Mouse (Mus musculus) small intestine, adult 2 months (tissue): Measurements from ENCODE around the gene Ints14. TPM values are rescaled to one million over a fixed set of nuclear protein-coding genes. Genes with fewer than 3 reads are reported as not detected.

ENCODE experiments used
- H3K27ac ChIP-seq: fragments of 200-500 bp; 2 replicates; pipeline ENCODE4 v1.5.1; 2012; ENCODE audit warnings: low read depth, low read length, control low read depth, inconsistent platforms; ENCODE audit not compliant: insufficient read depth
- H3K27me3 ChIP-seq: fragments of 200-500 bp; 2 replicates; pipeline ENCODE4 v1.6.1; 2012; ENCODE audit warnings: mild to moderate bottlenecking, moderate library complexity, low read length, inconsistent platforms; ENCODE audit not compliant: control insufficient read depth, insufficient read depth
- H3K36me3 ChIP-seq: fragments of 200-500 bp; 2 replicates; pipeline ENCODE4 v1.6.1; 2012; ENCODE audit warnings: mild to moderate bottlenecking, low read length, control low read depth, inconsistent platforms; ENCODE audit not compliant: control insufficient read depth, insufficient read depth
- H3K4me1 ChIP-seq: fragments of 200-500 bp; 2 replicates; pipeline ENCODE4 v1.6.1; 2012; ENCODE audit warnings: low read length, inconsistent platforms, mixed read lengths; ENCODE audit not compliant: control insufficient read depth, insufficient read depth, insufficient read length
- H3K4me3 ChIP-seq: fragments of 200-500 bp; 2 replicates; pipeline ENCODE4 v1.5.1; 2012; ENCODE audit warnings: low read depth, mild to moderate bottlenecking, control low read depth, inconsistent platforms, low read length, moderate library complexity
- CTCF ChIP-seq: fragments of 200-500 bp; IDR thresholded peaks from 2 replicates; pipeline ENCODE4 v1.5.1; 2012; ENCODE audit warnings: low read depth, mild to moderate bottlenecking, control low read depth, inconsistent platforms, low read length, moderate library complexity, mixed read lengths; ENCODE audit not compliant: insufficient replicate concordance, insufficient read length; ENCODE audit errors: extremely low read depth
- POLR2A ChIP-seq: fragments of 200-500 bp; IDR thresholded peaks from 2 replicates; pipeline ENCODE4 v1.6.1; 2012; ENCODE audit warnings: low read depth, mild to moderate bottlenecking, control low read depth, inconsistent platforms, low read length, moderate library complexity
- WGBS: fragments of 180-500 bp; shearing (Covaris S2); methylation state at CpG from one replicate; pipeline ENCODE4 v1.1.7; 2018; 5-methylcytosine and 5-hydroxymethylcytosine counted together
- polyA plus RNA-seq: library from polyadenylated mRNA; depleted of rRNA; stranded (reverse); fragments of >200 nt; gene quantifications from 2 replicates; pipeline ENCODE4 v1.2.3, GENCODE M21; 2012

The Ints14 gene
- polyA plus RNA-seq, 1 experiment, result 7.2 TPM

DNA sequence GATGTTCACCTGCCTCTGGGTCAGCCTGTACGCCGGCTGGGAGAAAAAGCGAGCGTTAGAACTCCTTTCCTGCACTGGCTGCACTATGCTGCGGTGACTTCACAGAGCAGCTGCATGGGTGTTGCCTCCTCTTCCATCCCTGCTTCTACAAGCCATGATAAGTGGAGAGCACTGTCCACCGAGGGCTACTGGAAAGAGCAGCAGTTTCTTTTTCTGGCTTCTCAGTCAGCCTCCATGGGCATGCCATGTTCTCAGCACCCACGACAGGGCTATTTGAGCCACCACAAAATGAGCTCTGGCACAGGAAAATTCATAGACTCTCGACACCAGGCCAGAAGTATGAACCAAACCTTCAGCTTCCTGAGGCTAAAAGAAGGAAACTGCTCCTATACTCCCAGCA, 45.0 kb downstream of the Ints14 start:
- no peak for TF ChIP-seq POLR2A
- TF ChIP-seq CTCF, result no peak
- WGBS, result 95% methylated on average over 8 of the region's 8 CpGs
- Histone ChIP-seq H3K4me3 (no peak overlapping the region), H3K27ac (no peak overlapping the region), H3K4me1 (no peaks in the 10 kb centered on the region), H3K27me3 (no peaks in the 10 kb centered on the region), H3K36me3 (peaks cover 34% of the 10 kb centered on the region)

DNA sequence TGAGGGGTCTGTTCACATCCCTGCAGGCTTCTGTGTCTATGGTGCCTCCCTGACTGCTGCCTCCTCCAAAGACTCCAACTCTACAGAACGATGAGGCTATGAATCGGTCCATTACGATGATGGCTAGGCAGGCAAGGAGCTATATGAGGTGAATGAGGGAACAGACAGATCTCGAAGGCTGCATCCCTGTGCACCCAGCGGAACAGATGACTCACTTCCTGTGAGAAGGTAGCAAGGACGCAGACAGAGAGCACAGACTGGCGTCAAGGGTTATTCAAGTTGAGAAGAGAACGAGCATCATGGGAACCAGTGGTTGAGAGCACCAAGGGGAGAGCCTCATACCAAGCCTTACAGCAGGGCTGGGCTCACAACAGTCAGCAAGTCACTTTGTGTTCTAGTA, 49.9 kb downstream of the Ints14 start:
- no peak overlapping the region for H3K4me3 ChIP-seq
- no peaks in the 10 kb centered on the region for H3K27me3 ChIP-seq
- no peak overlapping the region for H3K27ac ChIP-seq
- peaks cover 16% of the 10 kb centered on the region for H3K36me3 ChIP-seq
- H3K4me1 ChIP-seq, result no peaks in the 10 kb centered on the region
- TF ChIP-seq POLR2A (no peak), CTCF (no peak)
- 69% methylated on average over 8 of the region's 8 CpGs for WGBS

DNA sequence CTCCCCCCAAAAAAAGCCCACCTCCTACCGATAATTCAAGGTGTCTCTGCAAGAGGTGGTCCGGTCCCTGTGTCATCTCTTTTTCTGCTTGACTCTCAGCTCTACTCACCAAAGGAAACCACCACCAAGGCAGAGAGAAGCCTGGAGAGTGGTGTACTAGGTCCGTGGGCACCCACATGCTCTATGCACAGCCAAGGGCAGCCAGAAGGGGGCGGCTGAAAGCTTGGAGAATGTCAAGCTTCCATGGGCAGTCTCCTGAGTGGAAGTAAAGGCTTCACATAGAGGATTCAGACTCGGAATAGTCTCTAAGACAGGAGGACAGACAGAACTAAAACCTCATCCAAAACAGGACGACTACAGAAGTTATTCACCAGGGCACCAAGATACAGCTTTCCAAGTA, 50.6 kb downstream of the Ints14 start:
- 46% methylated on average over 6 of the region's 6 CpGs for WGBS
- TF ChIP-seq POLR2A (no peak), CTCF (peak; percentile 39; the same call in 1 of the 2 replicates)
- Histone ChIP-seq H3K27ac (no peak overlapping the region), H3K4me3 (no peak overlapping the region), H3K27me3 (no peaks in the 10 kb centered on the region), H3K4me1 (0 out of 2 replicates have a peak, but pooled peaks cover 2% of the 10 kb centered on the region), H3K36me3 (peaks cover 11% of the 10 kb centered on the region)

DNA sequence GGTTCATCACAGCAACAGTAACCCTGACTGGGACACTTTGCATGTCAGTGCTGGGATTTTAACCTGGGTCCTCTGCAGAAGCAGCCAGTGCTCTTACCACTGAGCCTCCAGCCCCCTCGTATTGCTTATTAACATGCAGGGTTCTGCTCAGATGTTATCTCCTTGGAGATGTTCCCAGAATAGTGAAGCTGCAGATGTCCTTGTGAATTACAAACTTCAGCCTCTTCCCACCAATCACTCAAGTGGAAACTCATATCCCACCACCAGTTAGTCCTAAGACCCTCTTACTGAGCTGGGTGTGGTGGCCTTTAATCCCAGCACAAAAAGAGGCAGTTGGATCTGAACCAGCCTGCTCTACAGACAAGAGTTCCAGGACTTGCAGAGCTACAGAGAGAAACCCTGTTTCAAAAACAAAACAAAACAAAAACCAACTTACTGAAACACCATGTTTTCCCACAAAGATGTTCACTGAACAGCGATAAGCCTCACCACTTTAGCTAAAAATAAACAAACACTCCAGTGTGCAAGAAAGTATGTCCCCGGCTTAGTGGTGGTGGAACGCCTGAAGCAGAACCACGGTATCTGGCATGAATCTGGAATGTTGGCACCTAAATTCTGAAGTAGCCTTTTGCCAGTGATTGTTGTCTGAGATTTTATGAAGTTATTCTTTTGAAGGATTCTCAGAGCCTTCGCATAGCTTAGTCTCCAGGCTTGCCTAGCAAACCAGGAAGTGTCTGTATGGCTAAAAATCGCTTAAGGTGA, 54.9 kb downstream of the Ints14 start:
- Histone ChIP-seq H3K4me3 (no peak overlapping the region), H3K27me3 (no peaks in the 10 kb centered on the region), H3K4me1 (peaks cover 14% of the 10 kb centered on the region), H3K27ac (no peak overlapping the region), H3K36me3 (no peaks in the 10 kb centered on the region)
- 39% methylated on average over 7 of the region's 7 CpGs for WGBS
- TF ChIP-seq POLR2A (no peak), CTCF (no peak)

DNA sequence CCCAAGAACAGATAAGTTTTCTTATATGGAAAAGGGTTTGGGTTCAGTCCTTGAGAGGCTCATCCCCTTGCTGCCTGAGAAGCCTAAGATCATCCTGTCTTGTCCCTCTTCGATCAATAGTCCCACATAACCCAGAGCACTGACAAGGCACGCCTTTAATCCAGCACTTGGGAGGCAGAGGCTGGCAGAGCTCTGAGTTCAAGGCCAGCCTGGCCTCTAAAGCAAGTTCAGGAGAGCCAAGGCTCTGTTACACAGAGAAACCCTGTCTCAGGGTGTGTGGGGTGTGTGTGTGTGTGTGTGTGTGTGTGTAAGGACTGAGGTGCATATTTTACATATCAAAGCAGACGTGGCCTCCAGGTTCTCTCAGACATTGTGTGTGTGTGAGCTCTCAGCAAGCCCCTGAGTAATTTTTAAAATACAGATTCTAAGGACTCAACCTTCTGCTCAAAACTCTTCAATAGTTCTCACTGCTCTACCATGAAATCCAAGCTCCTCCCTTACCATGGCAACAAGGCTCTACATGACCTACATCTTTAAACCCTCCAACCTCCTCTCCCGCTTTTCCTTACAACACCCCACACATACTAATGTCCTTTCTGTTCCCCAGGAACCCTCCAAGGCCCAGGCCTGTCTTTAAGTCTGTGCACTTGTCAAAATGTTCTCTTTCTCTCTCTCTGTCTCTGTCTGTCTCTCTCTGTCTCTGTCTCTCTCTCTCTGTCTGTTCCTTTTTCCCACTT, 55.7 kb downstream of the Ints14 start:
- no peak for TF ChIP-seq CTCF
- no peak for TF ChIP-seq POLR2A
- no peaks in the 10 kb centered on the region for H3K27me3 ChIP-seq
- H3K27ac ChIP-seq, result no peak overlapping the region
- WGBS, result 79% methylated on average over 4 of the region's 4 CpGs
- H3K4me1 ChIP-seq, result peaks cover 14% of the 10 kb centered on the region
- no peak overlapping the region for H3K4me3 ChIP-seq
- H3K36me3 ChIP-seq, result no peaks in the 10 kb centered on the region

DNA sequence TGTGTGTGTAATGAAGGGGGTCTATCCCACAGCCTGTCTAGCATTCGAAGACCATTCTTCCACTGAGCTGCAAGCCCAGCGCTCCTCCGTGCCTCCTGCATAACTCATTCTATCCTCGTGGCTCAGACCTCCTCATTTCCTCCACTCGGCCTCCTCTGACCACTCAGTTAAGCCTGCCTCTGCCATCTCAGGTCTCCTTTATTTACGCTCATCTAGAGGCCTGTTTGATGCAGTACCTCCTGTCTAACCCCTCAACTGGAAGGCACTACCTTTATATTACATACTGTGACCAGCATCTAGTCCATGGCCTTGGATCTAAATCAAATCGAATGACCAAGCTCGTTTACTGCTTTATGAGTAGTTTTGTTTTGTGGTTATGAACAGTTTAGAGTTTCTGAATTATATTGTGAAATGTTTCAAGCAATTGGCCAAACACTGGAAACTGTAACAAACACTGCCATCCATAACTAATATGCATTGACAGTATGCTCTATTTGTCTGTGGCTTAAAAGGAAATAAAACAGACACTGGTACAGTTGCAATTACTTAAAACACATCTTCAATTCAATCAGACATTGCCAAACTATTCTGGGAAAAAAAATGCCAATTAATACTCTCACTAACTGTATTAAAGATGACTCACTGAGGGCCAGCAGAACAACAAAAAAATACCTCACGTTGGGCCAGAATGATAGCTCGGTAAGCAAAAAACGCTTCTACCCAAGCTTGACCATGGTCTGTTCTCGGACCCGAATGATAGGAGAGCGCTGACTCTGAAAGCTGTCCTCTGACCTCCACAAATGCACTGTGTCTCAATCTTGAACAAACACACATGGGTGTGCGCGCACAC, 56.5 kb downstream of the Ints14 start:
- WGBS, result 80% methylated on average over 16 of the region's 16 CpGs
- Histone ChIP-seq H3K4me1 (peaks cover 17% of the 10 kb centered on the region), H3K4me3 (no peak overlapping the region), H3K36me3 (no peaks in the 10 kb centered on the region), H3K27ac (no peak overlapping the region), H3K27me3 (no peaks in the 10 kb centered on the region)
- TF ChIP-seq CTCF (no peak), POLR2A (no peak)
